Mouse (Mus musculus) ovary, adult 10 weeks (tissue): ENCODE results near the gene Ccna1. TPM values are rescaled to one million over a fixed set of nuclear protein-coding genes. Genes with fewer than 3 reads are reported as not detected.

Experiments
- polyA plus RNA-seq: library from polyadenylated mRNA; stranded (reverse); fragments of 350-450 nt; fragmentation: Illumina TruSeq; extraction: RNeasy Lipid Tissue Mini Kit (QIAGEN cat#74804); gene quantifications from one replicate; pipeline ENCODE4 v1.2.3, GENCODE M21; 2014

Ccna1 gene
- not detected for polyA plus RNA-seq

DNA sequence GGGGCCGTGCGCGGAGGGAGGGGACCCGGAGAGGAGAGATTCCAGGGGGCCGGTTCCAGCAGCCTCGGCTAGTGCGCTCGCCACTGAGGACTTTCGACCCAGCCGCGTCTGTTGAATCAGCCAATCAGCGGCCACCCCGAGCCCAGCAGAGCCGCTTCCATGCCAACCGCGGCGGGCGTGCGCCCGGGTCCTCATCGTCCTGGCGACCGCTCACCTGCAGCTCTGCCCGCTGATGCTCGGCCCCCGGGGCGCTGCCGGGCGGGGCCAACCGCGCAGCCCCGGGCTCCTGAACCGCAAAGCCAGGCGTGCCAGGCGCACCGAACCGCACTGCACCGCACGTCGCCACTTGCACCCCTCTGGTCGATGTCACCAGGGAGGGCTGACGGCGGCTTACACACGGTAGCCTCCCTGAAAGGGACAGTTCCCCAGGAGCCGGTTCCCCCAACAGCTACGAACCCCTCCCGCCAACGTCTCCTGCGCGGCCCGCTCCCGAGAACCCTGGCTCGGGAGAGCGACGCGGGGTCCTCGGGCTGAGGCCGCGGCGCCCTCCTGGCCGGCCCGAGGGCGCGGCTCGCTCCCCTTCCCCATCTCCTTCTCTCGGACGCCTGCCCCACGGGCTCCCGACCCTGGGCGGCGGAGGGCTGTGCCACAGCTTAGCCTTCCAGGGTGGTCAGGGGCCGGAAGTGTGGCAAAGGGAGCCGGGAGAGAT, at the start of gene Ccna1:
Gene Ccna1 (minus strand): TSS at position 464 of the 709 bp plus-strand sequence.

Other genes starting within 250 kb of the Ccna1 start
- gene Rfxap, start 247.7 kb downstream of the Ccna1 start, polyA plus RNA-seq: 20.3 TPM
- not detected for gene Sertm1, start 139.6 kb downstream of the Ccna1 start, polyA plus RNA-seq
- 41.4 TPM for gene Spg20, start 56.6 kb upstream of the Ccna1 start, polyA plus RNA-seq
- gene Ccdc169, start 81.8 kb upstream of the Ccna1 start, polyA plus RNA-seq: 0.14 TPM
- gene Sohlh2, start 126.5 kb upstream of the Ccna1 start, polyA plus RNA-seq: 0.63 TPM
- 24.1 TPM for gene Dclk1, start 186.9 kb upstream of the Ccna1 start, polyA plus RNA-seq